Mouse (Mus musculus) right cerebral cortex, postnatal 14 days (tissue): ENCODE data around the gene Lrig1.

Experiments
- DNase-seq: peaks from one replicate; pipeline ENCODE4 v3.0.0; 2022

Lrig1 gene

DNA sequence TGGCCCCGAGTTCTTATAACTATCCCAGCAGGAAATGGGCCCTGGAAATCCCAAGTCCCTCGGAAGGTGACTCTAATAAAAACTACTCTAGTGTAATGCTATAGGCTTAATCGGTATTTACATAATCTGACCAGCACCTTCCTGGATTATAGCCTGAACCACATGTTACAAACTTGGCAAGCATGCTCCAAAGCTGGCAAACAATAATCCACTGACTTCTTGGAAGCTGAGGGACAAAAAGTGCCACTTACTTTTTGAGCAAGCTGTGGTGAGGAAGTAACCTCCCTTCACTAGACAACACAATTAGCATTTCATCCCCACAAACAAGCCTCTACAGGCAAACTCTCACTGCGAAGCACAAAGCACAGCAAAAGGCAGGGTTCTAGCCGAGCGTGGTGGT is 30.6 kb downstream of the Lrig1 start:
- no peak for DNase-seq

DNA sequence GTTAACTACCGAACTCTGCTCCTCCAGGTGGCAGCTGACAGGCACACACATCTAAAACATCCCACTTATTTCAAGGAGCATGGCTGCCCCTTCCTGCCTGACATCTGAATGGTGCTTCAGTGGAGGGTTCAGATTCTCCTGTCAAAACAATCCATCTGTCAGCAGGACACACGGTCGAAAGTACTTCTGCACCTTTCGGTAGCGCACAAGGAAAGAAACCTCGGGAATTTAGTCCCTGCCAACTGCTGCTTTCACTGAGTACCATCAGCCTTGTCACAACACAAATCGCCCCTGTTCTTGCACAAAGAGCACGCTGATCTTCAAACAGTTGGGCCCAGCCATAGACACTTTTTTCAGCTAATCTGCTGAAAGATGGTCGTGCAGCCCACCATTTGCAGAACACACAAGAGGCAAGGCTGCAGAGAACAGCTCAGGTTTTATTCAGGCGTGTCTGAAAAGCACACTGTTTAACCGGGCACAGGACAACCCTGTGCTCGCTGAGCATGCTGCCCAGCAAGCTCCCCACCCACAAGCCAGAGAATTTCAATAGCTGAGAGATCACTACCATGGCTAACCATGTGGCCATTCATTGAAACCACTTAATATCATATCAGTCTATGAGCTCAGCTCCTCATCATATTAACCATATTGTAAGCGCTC is 31.6 kb downstream of the Lrig1 start:
- no peak for DNase-seq

DNA sequence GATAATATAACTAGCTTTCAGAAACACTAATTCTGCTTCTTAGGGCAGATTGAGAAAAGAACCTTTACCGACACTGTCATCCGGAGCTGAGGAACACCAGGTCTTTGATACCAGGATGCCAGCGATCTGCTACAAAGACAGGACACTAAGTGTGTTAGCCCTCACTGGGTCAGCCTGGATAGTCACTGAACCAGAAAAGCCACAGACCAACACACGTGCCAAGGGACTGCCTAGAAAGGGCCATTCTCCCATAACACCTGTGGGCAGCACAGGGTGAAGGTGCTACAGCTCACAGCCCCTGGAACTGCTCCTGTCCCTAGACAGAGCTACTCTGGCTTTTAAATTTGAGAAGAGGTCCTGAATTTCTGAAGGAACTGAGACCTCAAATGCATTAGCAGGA is 32.8 kb downstream of the Lrig1 start:
- no peak for DNase-seq

DNA sequence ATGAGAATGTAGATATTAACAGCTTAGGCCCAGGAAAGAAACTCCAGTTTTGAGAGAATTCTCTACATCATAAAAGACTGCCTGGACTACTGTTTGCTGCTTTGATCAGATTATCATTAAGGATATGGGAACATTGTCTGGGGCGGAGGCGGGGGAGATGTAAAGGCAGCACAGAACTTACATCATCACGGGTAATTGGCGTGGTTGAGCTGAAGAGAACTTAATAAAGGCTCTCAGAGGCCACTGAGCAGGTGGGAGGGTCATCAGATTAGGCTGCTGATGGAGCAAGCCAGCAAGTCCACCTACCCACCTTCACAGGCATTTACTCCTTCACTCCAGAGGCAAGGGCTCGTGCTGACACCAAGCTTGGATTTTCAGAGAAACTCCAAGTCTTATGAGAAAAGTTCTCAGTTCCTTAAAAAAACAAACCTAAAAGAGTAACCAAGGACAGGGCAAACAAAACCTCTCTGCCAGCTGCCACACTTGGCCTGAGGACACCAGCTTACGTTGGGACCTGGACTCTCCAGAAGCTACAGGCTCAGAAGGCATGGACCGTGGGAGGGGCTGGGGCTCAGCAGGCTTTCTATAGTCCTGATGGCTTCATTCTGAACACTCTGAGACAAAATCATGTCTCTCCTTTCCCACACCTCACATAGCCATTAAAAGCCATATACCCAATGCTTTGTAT is 33.4 kb downstream of the Lrig1 start:
- no peak for DNase-seq

DNA sequence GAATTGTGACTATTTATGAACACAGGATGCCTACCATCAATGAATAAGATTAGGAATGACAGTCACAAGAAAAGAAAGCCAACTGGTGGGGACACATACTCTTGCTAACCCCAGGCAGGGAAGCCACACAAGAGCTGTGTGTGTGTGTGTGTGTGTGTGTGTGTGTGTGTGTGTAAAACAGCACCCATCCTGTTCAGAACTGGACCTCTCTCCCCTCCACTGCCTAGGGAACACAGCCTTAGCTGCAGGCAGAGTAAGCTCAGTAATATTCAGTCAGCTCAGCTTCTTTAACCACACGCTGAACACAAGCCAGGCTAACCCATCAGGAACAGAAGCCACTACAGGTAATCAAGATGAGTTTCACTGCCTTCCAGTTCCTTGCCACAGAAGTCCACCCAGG is 34.3 kb downstream of the Lrig1 start:
- no peak for DNase-seq

DNA sequence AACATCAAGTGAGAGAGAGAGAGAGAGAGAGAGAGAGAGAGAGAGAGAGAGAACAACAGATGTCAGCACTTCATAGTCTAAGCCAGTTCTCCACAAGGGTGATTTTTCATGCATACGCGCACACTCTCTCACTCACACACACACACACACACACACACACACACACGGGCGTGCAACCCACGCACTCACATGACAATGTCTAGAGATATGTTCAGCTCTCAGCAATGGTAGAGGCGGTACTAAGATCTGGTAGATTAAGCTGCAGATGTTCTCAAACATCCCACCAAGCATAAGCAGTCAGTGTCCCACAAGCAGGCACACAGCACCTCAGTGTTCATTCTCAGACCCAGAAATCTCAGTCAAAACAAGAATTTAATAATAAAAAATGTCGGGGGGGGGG is 34.7 kb downstream of the Lrig1 start:
- DNase-seq, result no peak

DNA sequence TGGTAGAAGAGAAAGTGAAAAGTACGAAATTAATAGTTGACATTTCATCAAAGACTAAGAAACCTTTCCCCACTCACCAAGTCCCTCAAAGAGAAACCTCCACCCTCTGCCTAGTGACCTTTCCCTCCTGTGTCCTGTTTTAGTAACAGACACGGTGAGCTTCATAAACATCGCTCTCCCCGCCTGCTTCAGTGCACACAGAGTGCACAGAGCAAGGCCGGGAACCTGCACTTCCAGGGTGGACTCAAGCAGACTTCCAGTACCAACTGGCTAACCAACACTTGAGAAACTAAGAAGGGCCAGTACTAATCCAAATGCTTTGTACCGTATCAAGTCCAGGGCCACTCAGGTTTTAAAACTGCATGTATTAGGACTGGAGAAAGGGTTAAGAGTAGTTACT is 36.0 kb downstream of the Lrig1 start:
- DNase-seq, result no peak

DNA sequence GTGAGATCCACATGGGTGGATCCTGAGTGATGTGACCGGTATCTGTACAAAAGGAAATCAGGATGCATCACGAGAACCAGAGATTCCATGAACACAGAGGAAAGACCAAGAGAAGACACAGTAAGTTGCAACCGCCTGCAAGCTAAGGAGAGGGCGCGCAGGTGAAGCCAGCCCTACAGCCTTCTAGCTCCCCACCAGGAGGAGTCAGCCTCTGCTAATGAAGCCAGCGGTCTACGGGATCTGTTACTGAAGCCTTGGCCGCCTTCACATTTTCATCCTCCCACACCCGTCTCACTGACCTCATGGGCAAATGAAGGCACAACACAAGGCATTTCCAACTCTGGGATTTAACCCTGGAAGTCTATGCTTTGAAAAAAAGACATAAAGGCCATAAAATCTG is 38.0 kb downstream of the Lrig1 start:
- DNase-seq, result no peak

DNA sequence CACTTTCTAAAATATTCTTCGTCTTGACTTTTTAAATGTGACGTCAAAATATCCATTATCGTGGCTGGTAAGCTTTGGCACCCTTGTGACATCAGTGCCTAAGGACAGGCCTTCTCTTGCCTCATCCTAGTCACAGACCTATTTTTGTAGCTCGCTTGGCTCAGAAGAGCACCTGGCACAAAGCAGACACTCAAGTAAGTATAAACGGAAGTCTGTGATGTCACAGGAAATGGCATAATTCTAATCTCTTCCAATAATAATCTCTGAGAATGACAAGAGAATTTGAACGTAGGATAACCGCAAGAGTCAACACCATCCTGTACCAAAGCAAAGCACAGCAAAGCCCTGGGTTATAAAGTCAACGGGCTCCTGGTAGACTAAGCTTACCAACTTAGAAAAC is 38.6 kb downstream of the Lrig1 start:
- no peak for DNase-seq

DNA sequence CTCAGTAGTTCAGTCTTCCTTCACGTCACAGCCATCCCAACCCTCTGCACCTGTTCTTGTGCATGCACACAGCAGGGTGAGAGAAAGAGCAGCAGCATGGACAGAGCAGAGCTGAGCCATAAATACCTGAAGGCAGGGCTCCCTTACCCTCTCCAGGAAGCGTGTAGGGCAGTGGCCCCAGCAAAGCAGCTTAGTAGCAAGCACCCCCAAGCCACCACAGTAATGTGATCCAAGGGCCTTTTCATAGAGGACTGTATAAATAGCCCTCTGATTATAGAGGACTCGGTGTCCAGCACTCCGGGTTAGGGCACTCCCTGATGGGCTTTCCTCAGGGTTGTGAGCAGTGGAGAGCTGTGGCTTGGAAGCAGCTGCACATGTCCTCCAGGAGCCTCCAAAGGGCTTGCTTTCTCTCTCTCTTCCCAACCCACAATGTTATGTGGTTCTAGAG is 40.0 kb downstream of the Lrig1 start:
- no peak for DNase-seq

DNA sequence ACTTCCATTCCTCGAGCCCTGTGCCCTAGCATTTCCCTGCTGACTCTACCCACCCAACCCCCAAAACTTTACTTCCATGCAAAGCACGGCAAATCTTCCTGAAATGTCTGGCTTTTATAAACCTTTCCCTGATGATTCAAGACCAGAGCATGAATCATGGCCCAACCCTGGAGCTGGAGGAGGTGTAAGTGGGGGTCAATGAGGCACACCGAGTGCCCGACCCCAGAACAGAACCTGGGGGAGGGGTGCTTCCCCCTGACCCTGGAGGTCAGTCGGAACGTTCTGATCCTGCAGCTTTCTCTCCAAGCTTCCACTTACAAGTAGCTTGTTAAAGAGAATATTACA is 41.9 kb downstream of the Lrig1 start:
- DNase-seq, result no peak

DNA sequence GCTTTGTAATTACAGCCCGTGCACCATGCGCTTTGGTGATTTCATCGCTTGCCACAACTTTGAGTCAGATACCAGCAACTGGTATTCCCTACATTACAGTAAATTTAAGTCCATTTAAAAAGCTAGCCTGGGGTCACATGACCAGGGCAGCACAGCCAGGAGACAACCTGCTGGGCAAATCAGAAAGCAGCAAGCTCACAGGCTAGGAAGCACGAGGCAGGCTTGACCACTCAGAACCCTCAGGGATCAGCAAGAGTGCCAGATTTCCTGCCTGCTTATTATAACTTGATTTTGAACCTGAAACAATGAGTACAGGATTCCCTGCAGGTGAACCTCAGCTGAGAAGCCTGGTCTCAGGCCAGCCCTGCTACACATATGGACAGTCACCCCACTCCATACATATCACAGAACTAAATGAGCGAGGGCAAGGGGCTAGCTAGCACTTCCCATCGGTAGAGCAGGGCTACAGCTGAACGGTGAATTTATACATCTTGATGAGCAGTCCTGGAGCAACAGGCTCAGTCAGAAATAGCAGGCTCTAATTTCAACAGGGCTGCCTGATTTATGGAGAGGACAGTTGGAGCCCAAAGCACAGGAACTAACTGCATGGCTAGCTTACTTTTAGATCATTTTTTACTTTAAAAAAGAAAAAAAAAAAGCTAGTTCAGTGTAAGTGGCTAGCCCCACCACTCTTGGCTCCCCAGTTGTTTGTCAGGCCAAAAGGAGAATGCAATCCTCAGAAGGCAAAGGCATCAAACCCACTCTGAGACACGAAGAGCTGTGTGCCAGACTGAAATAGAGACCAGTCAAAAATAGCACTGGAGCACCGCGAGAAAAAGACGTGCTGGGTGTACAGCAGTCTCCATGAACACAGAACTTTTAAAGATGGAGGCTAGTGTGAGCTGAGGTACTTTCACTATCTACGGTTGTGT is 42.5 kb downstream of the Lrig1 start:
- DNase-seq, result no peak

DNA sequence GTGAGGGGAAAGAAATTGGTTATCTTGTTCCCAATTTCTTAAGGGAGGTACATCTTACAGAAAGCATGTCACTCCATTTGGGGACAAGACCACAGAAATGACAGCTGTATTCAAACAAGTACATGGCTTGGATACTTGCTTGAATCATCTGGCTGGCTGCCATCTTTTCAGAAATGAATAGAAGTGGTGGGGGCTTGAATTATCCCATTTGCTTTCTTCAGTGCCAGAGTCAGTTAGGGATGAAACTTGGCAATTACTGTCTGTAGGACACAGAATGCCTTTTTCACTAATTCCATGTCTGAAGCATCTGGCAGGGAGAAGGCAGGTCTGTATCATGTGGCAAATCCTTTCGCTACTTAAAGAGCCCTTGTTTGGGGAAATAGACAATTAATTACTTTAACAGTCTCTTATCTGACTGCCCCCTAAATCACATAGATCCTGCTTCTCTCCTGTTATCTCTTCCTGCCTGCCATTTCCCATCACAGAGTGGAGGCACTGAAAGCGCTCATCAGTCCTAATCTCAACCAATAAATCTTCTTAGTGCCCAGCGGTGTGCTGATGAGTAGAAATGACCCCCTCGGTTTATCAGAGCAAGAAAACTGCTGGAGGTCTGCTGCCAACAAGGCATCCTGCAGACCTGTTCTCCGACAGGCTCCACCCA is 44.0 kb downstream of the Lrig1 start:
- no peak for DNase-seq

DNA sequence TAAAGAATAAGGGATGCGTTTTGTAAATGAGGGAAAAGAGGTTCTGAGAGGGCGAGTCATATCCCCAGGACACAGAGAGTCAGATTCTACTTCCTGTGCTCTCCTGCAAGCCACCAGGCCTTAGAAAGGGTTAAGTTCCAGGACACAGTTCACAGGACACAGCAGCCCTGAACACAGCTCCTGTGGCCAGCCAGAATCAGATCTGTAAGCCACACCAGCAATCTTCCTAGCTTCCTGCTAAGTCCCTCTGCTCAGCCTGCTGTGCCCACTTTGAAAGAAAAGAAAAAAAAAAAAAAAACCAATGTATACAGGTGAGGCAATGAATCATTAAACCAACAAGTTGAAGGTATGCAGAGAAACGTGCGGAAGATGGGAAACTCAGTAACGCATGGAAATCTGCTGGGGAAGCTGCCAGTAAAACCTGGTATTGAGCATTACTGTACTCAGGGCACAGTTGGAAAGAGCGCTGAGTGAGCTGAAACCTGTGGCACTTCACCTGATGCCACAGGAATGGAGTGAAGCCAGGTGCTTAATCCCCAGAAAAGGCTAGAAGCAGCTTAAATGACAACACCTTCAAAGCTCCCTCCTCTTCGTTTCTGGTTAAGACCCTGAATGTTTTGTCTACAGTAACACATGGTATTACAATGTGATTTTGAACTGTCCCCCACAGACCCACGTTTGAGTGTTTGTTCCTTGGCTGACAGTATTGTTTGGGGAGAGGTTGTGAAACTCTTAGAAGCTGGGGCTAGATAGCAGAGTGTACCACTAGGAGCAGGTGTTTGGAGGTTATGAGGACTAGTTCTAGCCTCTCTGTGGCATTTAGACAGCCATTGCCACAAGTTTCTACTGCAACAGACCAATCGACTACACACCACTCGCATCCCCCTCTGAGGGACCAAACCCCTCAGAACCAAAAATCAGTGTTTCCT is 46.3 kb downstream of the Lrig1 start:
- no peak for DNase-seq

DNA sequence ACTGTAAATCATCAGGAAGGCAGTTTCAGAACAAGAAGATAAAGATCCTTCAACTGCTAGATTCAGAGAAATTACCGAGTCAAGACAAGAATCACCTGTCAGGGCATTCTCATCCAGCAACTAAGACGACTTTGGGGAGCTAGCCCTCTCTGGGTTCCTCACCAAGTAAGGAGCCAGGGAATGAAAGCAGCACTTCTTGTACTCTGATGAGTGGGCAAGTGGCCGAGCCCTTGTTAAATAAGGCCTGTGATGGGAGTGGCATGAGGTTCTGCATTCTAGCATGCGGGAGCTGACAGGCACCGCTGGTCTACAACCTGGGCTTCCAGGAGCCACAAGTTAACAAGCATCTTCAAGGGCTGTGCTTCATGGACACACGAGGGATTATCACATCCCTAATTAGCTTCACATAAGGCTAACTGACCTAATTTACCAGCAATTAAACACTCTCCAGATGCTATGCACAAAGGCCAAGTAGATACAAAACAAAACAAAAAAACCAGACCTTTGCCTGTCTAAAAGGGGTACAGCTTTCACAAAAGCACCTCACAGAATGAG is 47.2 kb downstream of the Lrig1 start:
- no peak for DNase-seq

DNA sequence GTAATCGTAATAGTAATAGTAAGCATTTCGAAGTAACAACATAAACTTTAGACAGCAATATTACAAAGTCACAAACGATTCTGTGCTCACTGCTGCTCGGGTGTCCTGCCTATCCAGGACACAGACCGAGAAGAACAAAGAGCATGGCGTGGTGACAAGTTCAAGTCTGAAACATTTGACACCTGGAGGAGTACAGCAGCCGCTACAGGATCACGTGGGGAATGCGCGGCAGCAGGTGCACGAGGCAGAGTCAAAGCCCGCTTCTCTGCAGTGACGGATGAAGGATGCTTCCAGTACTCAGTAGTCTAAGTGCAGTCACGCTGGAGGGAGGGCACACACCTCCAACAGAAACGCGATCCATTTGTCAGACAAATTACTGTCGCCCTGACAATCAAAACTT is 48.4 kb downstream of the Lrig1 start:
- DNase-seq, result no peak

DNA sequence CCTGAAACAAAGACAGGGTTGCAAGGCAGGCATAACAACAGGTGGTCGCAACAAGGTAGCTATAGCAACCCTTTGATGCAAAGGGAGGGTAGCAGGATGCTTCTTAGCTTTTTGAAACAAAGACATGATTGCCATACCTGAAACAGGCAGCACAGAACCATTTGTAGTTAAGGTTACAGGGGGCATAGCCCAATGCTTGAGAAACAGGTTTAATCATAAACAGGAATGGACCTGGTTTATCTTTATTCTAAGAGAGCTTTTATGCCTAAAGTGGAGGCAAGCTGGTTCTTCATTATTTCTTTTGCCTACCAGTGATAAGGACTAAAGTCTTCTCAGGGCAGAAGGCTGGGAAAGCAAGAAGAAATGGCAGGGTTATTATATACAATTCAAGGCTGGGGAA is 50.3 kb downstream of the Lrig1 start:
- DNase-seq, result no peak

DNA sequence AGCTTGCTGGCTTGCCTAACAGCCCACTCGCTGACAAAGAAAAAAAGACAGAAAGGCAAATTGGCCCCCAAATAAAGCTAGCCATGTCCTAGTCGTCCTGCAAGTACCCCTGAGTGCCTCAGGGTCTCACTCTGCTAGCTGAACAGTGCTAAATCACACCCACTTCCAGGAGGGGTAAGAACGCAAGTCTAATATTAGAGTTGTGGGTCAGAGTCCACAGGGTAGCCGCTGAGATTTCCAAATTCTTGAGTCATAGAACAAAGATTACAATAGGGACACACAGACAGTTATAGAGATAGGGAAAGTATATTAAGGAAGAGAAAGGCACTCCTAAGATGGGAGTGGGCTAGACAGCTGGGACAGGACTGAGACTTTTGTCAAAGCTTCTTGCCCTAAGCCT is 51.5 kb downstream of the Lrig1 start:
- no peak for DNase-seq

DNA sequence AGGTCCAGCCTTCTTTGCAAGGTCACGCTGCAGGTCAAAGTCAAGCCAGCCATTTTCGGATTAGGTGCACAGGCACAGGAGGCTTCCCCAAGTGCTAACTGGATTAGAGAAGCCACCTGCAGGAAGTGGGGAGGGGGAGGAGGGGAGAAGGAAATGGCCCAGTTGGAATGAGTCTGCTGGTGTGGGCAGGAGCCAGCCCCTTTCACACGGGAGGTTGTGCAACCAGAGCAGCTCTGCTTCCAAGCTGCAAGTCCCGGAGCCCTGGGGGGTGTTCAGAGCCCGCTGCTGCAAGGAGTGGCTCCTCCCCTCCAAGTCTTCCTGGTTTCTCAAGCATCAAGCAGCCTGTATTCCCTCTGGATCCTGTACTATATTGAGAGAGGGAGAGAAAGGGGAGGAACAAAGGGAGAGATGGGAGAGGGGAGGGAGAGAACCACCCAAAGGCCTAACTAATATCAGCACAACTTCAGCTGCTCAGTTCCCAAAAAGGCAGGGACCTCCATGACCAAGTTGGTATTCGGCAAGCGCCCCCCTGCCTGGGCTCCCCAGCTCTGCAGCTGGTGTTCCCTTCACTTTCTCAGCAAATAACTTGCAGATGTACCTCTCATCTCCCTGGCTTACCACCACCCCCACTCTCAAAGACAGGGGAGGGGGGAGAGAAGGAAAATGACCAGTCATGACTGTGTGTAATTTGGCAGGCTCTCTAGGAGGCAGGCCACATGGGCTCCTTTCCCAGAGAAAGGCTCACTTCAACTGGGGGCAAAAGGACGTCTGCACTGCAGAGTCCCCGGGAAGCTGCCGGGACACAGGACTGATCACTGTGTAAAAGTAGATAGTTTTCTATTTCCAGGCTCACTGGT is 52.2 kb downstream of the Lrig1 start:
- DNase-seq, result peak; percentile 30

DNA sequence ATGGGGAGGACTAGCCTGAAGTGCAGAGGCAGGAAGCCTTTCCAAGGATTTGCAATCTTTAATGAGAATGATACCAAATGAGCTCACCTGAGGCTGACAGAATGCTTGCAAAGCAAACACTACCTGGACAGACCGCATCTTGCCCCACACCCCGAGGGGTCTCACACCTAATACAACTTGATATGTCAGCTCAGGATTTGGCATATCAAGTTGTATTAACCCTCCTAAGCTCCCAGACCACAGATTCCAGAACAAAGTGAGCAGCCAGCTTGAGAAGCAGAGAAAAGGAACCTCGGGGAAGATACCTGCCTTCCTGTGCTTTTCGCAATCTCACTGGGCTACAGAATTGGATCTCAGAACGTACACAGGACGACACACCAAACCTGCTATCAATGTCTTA is 53.1 kb downstream of the Lrig1 start:
- no peak for DNase-seq

DNA sequence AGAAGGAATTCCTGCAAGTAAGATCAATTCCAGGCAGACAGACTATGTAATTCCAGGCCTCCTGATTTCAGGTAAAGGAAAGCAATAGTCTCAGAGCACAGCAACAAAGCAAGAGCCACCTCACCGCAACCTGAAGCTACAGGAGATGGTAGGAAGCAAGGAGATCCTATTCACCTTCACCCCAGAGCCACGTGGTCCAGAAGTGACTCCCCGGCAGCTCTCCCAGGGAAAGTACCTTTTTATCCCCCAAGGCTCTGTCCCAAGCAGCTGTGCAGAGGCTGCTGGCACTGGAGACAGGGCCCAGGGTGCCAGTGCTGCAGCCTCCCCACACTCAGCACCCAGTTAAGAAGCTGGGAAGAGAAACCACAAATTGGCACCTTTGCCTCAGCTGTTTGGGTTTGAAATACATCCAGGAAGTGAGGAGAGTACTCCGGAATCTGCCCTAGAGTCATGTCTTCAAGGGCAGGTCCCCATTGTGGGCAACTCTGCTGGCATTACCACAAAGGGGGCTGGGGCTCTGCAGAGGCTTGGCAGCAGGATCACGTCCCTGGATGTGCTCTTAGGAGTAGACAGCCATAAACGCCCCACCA is 53.6 kb downstream of the Lrig1 start:
- DNase-seq, result no peak
